ENCODE assay signal across 8 mouse cellular contexts in the genomic region with DNA sequence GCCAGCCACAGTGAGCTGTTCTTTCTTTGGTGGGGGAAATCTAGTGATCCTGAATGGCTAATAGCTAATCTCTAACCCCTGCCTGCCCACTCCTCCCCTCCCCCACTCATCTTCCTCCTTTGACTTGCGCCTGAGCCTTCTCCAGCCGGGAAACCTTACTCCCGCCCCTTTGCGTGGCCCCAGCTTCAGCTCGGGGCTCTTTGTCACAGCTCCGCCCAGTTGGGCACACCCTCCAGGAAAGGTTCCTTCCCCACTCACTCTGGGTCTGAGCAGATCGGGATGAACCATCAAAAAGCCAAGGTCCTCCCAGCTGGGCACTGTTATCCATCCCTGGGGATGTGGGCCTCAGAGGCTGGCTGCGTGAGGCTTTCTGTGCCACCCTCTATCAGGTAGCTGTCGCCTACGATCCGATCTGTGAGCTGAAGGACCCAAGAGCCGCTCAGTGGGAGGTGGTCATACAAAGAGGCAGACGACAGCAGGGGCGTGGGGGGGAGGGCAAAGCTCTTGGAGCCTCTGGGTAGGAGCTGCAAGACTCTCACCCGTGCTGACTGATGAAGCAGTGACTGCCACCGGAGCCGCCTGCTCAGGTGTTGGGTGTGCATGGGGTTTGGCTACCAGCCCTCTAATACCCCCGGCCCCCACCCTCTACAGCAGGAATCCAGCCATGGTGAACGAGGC. TPM values are rescaled to one million over a fixed set of nuclear protein-coding genes. Genes with fewer than 3 reads are reported as not detected.
DNase-seq lines count a peak whose midpoint lies in the region; ATAC-seq and TF ChIP-seq lines count a peak whose summit lies in the region.

No protein-coding gene starts in this region.

- peak overlapping the region; percentile 67 for H3K4me3 ChIP-seq in cortical plate, adult 2 months (ENCODE audit: insufficient read depth, low read length)
- H3K4me3 ChIP-seq in intestine, embryonic 15.5 days (replicated peaks): peak overlapping the region; percentile 47
- H3K4me3 ChIP-seq in liver, embryonic 15.5 days (replicated peaks): peak overlapping the region; percentile 85
- peak overlapping the region; percentile 45 for H3K4me3 ChIP-seq in neural tube, embryonic 12.5 days

- H3K9me3 ChIP-seq in intestine, embryonic 15.5 days: no peaks in the 10 kb centered on the region
- no peaks in the 10 kb centered on the region for H3K9me3 ChIP-seq in liver, embryonic 15.5 days (replicated peaks)
- no peaks in the 10 kb centered on the region for H3K9me3 ChIP-seq in neural tube, embryonic 12.5 days

- TF ChIP-seq POLR2A in cortical plate, adult 2 months (IDR thresholded peaks at IDR 0.05; ENCODE audit: extremely low read depth, insufficient read depth, low read length): 0 out of 2 replicates have a peak, but pooled peaks have one; percentile 29

- no peaks in the 10 kb centered on the region for H3K27me3 ChIP-seq in intestine, embryonic 15.5 days (replicated peaks)
- no peaks in the 10 kb centered on the region for H3K27me3 ChIP-seq in liver, embryonic 15.5 days
- no peaks in the 10 kb centered on the region for H3K27me3 ChIP-seq in neural tube, embryonic 12.5 days (replicated peaks)

- H3K4me1 ChIP-seq in cortical plate, adult 2 months (ENCODE audit: control insufficient read depth, insufficient read depth, low read length): peaks cover 11% of the 10 kb centered on the region
- peaks cover 35% of the 10 kb centered on the region for H3K4me1 ChIP-seq in intestine, embryonic 15.5 days (replicated peaks)
- peaks cover 81% of the 10 kb centered on the region for H3K4me1 ChIP-seq in liver, embryonic 15.5 days (replicated peaks)
- H3K4me1 ChIP-seq in neural tube, embryonic 12.5 days: peaks cover 49% of the 10 kb centered on the region

- peak; percentile 73 for ATAC-seq in intestine, embryonic 15.5 days
- ATAC-seq in liver, embryonic 15.5 days (ENCODE audit: insufficient read depth): peak; percentile 29
- peak; percentile 39 for ATAC-seq in neural tube, embryonic 12.5 days (ENCODE audit: low FRiP score, low read depth)

- peak overlapping the region; percentile 88 for H3K4me2 ChIP-seq in intestine, embryonic 15.5 days (replicated peaks)
- peak overlapping the region; percentile 88 for H3K4me2 ChIP-seq in liver, embryonic 15.5 days
- H3K4me2 ChIP-seq in neural tube, embryonic 12.5 days (replicated peaks): peak overlapping the region; percentile 89

- WGBS in intestine, embryonic 15.5 days: 0% methylated on average over 19 of the region's 19 CpGs
- 2% methylated on average over 19 of the region's 19 CpGs for WGBS in liver, embryonic 15.5 days (ENCODE audit: insufficient replicate concordance)
- WGBS in neural tube, embryonic 12.5 days: under 1% methylated on average over 19 of the region's 19 CpGs

- peak; percentile 31 to 67 for DNase-seq in urinary bladder, adult 18-20 months (ENCODE audit: low spot score in 2 of 2)
- no peak for DNase-seq in urinary bladder, postnatal 10 days (ENCODE audit: low spot score)
- peak; percentile 48 to 66 for DNase-seq in gastrocnemius, postnatal 36 days
- peak; percentile 45 for DNase-seq in urinary bladder, adult 2 months (ENCODE audit: low spot score)

- intact Hi-C loops in gastrocnemius, postnatal 36 days (cut with DNase I): loop anchor here (2.0 kb wide), 1 partner anchor 14 kb away; no protein-coding TSS in a partner anchor

- H3K9ac ChIP-seq in intestine, embryonic 15.5 days: peak overlapping the region; percentile 47
- H3K9ac ChIP-seq in liver, embryonic 15.5 days: peak overlapping the region; percentile 82
- peak overlapping the region; percentile 64 for H3K9ac ChIP-seq in neural tube, embryonic 12.5 days

- TF ChIP-seq CTCF in cortical plate, adult 2 months (IDR thresholded peaks at IDR 0.05; ENCODE audit: extremely low read depth, insufficient read depth, low read length): no peak

- peak overlapping the region; percentile 14; the same call in 1 of the 2 replicates for H3K27ac ChIP-seq in cortical plate, adult 2 months (ENCODE audit: insufficient read depth, low read length)
- H3K27ac ChIP-seq in intestine, embryonic 15.5 days: peak overlapping the region; percentile 80
- peak overlapping the region; percentile 96 for H3K27ac ChIP-seq in liver, embryonic 15.5 days (replicated peaks)
- peak overlapping the region; percentile 68 for H3K27ac ChIP-seq in neural tube, embryonic 12.5 days

- H3K36me3 ChIP-seq in intestine, embryonic 15.5 days: peaks cover 11% of the 10 kb centered on the region; the same call in 1 of the 2 replicates
- peaks cover 34% of the 10 kb centered on the region for H3K36me3 ChIP-seq in liver, embryonic 15.5 days (replicated peaks)
- H3K36me3 ChIP-seq in neural tube, embryonic 12.5 days: peaks cover 31% of the 10 kb centered on the region

RNA-seq across cellular contexts. Expression of a gene that starts 2.2 kb away (rescaled TPM):
- polyA plus RNA-seq in cortical plate, adult 2 months (2012; rRNA removed): 32.2 and 34.2 TPM in 2 replicates
- 1 to 10 TPM; 5.6 to 9.6 TPM for total RNA-seq in gastrocnemius, postnatal 36 days (2021)
- 18.4 TPM in 2 replicates for polyA plus RNA-seq in intestine, embryonic 15.5 days (2015; fragmentation: Nextera tagmentation; extraction: Ambion mirVana)
- polyA plus RNA-seq in liver, embryonic 15.5 days (2015; fragmentation: Nextera tagmentation; extraction: Ambion mirVana): 9.8 and 10.0 TPM in 2 replicates
- polyA plus RNA-seq in neural tube, embryonic 12.5 days (2016; fragmentation: Nextera tagmentation; extraction: Ambion mirVana): 27.8 and 30.7 TPM in 2 replicates
- polyA plus RNA-seq in urinary bladder, adult 2 months (2012; rRNA removed): 24.7 and 29.1 TPM in 2 replicates

RNA-seq across cellular contexts. Expression of a gene that starts 2.5 kb away (rescaled TPM):
- 44.6 and 45.0 TPM in 2 replicates for polyA plus RNA-seq in cortical plate, adult 2 months (2012; rRNA removed)
- total RNA-seq in gastrocnemius, postnatal 36 days (2021): 1 to 10 TPM; 3.9 to 4.6 TPM
- polyA plus RNA-seq in intestine, embryonic 15.5 days (2015; fragmentation: Nextera tagmentation; extraction: Ambion mirVana): 4.7 and 4.9 TPM in 2 replicates
- 1.5 and 1.6 TPM in 2 replicates for polyA plus RNA-seq in liver, embryonic 15.5 days (2015; fragmentation: Nextera tagmentation; extraction: Ambion mirVana)
- 26.6 and 29.1 TPM in 2 replicates for polyA plus RNA-seq in neural tube, embryonic 12.5 days (2016; fragmentation: Nextera tagmentation; extraction: Ambion mirVana)
- polyA plus RNA-seq in urinary bladder, adult 2 months (2012; rRNA removed): 8.5 and 9.6 TPM in 2 replicates

RNA-seq across cellular contexts. Expression of a gene that starts 40.5 kb away (rescaled TPM):
- 0.21 TPM in 2 replicates for polyA plus RNA-seq in cortical plate, adult 2 months (2012; rRNA removed)
- total RNA-seq in gastrocnemius, postnatal 36 days (2021): not detected
- 0.21 TPM in 1 of 2 replicates, not detected in the other for polyA plus RNA-seq in intestine, embryonic 15.5 days (2015; fragmentation: Nextera tagmentation; extraction: Ambion mirVana)
- 1.3 and 1.4 TPM in 2 replicates for polyA plus RNA-seq in liver, embryonic 15.5 days (2015; fragmentation: Nextera tagmentation; extraction: Ambion mirVana)
- polyA plus RNA-seq in neural tube, embryonic 12.5 days (2016; fragmentation: Nextera tagmentation; extraction: Ambion mirVana): 3.1 and 5.0 TPM in 2 replicates
- polyA plus RNA-seq in urinary bladder, adult 2 months (2012; rRNA removed): 0.19 and 0.41 TPM in 2 replicates

RNA-seq across cellular contexts. Expression of a gene that starts 46.8 kb away (rescaled TPM):
- polyA plus RNA-seq in cortical plate, adult 2 months (2012; rRNA removed): 5.8 and 6.1 TPM in 2 replicates
- total RNA-seq in gastrocnemius, postnatal 36 days (2021): 10 to 100 TPM in 1 of 2 experiments, 1 to 10 TPM in 1; 9.8 to 11.4 TPM
- polyA plus RNA-seq in intestine, embryonic 15.5 days (2015; fragmentation: Nextera tagmentation; extraction: Ambion mirVana): 15.1 and 16.7 TPM in 2 replicates
- 10.0 and 11.0 TPM in 2 replicates for polyA plus RNA-seq in liver, embryonic 15.5 days (2015; fragmentation: Nextera tagmentation; extraction: Ambion mirVana)
- 9.4 and 10.2 TPM in 2 replicates for polyA plus RNA-seq in neural tube, embryonic 12.5 days (2016; fragmentation: Nextera tagmentation; extraction: Ambion mirVana)
- polyA plus RNA-seq in urinary bladder, adult 2 months (2012; rRNA removed): 20.4 and 25.4 TPM in 2 replicates

RNA-seq across cellular contexts. Expression of a gene that starts 55.5 kb away (rescaled TPM):
- polyA plus RNA-seq in cortical plate, adult 2 months (2012; rRNA removed): not detected in 2 replicates
- total RNA-seq in gastrocnemius, postnatal 36 days (2021): not detected
- not detected in 2 replicates for polyA plus RNA-seq in intestine, embryonic 15.5 days (2015; fragmentation: Nextera tagmentation; extraction: Ambion mirVana)
- not detected in 2 replicates for polyA plus RNA-seq in liver, embryonic 15.5 days (2015; fragmentation: Nextera tagmentation; extraction: Ambion mirVana)
- 0.45 TPM in 1 of 2 replicates, not detected in the other for polyA plus RNA-seq in neural tube, embryonic 12.5 days (2016; fragmentation: Nextera tagmentation; extraction: Ambion mirVana)
- polyA plus RNA-seq in urinary bladder, adult 2 months (2012; rRNA removed): 0.09 TPM in 1 of 2 replicates, not detected in the other

Comparison
In these comparisons a context has a peak if more than half of its experiments do, and no peak if none do; other contexts are left out.
1. H3K27ac ChIP-seq: peak in every context shown above with its lines; median percentile 96 in liver, embryonic 15.5 days; 80 in intestine, embryonic 15.5 days; 68 in neural tube, embryonic 12.5 days; 14 in cortical plate, adult 2 months.